ENCODE assay signal across 16 mouse cellular contexts in genomic region chr6:12080423-12080822, GRCm38 (mm10).
"Had no signal": no experiment of that assay in that cellular context is flagged by ENCODE, and none has a peak within 500 bp of the region (broad histone marks: within the 10 kb centered on the region; RNA-seq: fewer than 3 reads in every experiment).

No protein-coding gene starts in this region.

- H3K4me3 ChIP-seq: limb, embryonic 12.5 days; liver, embryonic 13.5 days; myocyte; neural tube, embryonic 13.5 days had no signal

- H3K9me3 ChIP-seq: limb, embryonic 12.5 days; liver, embryonic 13.5 days; neural tube, embryonic 13.5 days had no signal

- H3K9ac ChIP-seq: limb, embryonic 12.5 days; liver, embryonic 13.5 days; neural tube, embryonic 13.5 days had no signal

- H3K36me3 ChIP-seq: liver, embryonic 13.5 days had no signal

- H3K4me2 ChIP-seq: limb, embryonic 12.5 days; liver, embryonic 13.5 days; neural tube, embryonic 13.5 days had no signal

- H3K27me3 ChIP-seq: limb, embryonic 12.5 days; liver, embryonic 13.5 days; neural tube, embryonic 13.5 days had no signal

- DNase-seq: kidney, adult 11 months; kidney, adult 9 months; kidney, postnatal 36 days; layer of hippocampus, adult 9-11 months; liver; liver, embryonic 13.5 days; lung, adult 18-20 months; lung, postnatal 36 days; midbrain, embryonic 14.5 days; right cerebral cortex, postnatal 14 days; thymus, postnatal 4 days had no signal

- H3K27ac ChIP-seq: kidney, postnatal 0 days; limb, embryonic 12.5 days; liver, embryonic 13.5 days; neural tube, embryonic 13.5 days; stomach, postnatal 0 days had no signal

- H3K4me1 ChIP-seq: limb, embryonic 12.5 days had no signal
